In the genomic region with DNA sequence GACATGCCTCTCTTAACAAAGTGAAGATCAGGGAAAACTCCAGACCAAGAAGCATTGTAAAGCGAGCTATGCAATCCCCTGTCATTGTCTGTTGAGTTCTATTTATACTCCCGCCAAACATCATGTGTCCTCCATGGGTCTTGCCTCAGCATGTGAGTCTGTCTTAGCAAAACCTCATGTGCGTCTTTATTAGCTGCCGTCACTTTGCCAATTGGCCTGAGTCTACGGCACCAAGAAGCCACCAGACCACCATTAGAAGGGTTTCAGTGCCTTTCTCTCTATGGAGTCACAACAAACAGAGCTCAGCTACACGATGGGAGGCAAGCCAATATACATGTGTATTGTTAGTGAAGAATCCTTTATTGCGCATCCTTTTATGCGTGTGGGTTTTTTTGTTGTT, we compare ENCODE assay signal across 15 mouse cellular contexts.
"Had no signal": no experiment of that assay in that cellular context is flagged by ENCODE, and none has a peak within 500 bp of the region (broad histone marks: within the 10 kb centered on the region; RNA-seq: fewer than 3 reads in every experiment).

No protein-coding gene starts in this region.

- H3K36me3 ChIP-seq: neural tube, embryonic 15.5 days; stomach, embryonic 15.5 days had no signal

- H3K4me3 ChIP-seq: neural tube, embryonic 15.5 days; stomach, embryonic 15.5 days had no signal

- H3K9me3 ChIP-seq: neural tube, embryonic 15.5 days; stomach, embryonic 15.5 days had no signal

- H3K27ac ChIP-seq: neural tube, embryonic 15.5 days; stomach, embryonic 15.5 days; stomach, postnatal 0 days had no signal

- H3K27me3 ChIP-seq: neural tube, embryonic 15.5 days; stomach, embryonic 15.5 days had no signal

- DNase-seq: retina, postnatal 1 day; right cerebral cortex, adult 18-20 months; right cerebral cortex, postnatal 14 days; right cerebral cortex, postnatal 25 days; right cerebral cortex, postnatal 4 days; spleen, adult 18-20 months; thymus, adult 18-20 months; thymus, adult 2 months; thymus, postnatal 14 days; thymus, postnatal 25 days; thymus, postnatal 36 days; thymus, postnatal 4 days had no signal

- H3K4me1 ChIP-seq: neural tube, embryonic 15.5 days; stomach, embryonic 15.5 days had no signal
